Comparison of ENCODE assay signal across 7 mouse cellular contexts in genomic region chr17:88529519-88530235, GRCm38 (mm10). TPM values are rescaled to one million over a fixed set of nuclear protein-coding genes. Genes with fewer than 3 reads are reported as not detected.
A peak's percentile ranks its signal among the peaks of the same experiment; 100 is the strongest.
DNase-seq lines count a peak whose midpoint lies in the region; ATAC-seq lines count a peak whose summit lies in the region.

TSS of gene Ppp1r21 (plus strand) at chr17:88530118.

- peak; percentile 95 for DNase-seq in adrenal gland, adult 8-10 months
- peak; percentile 98 for DNase-seq in embryo, embryonic 9.5 days (ENCODE audit: extremely low spot score)
- peak; percentile 99 for DNase-seq in gastrocnemius, postnatal 4 days (ENCODE audit: low spot score in 2 of 2)
- DNase-seq in left cerebral cortex, postnatal 36 days (ENCODE audit: low spot score in 2 of 2) = peak; percentile 97 to 99
- DNase-seq in midbrain, embryonic 11.5 days (ENCODE audit: low spot score, missing footprints) = peak; percentile 99
- peak; percentile 93 for DNase-seq in skeletal muscle tissue, adult 2 months (ENCODE audit: low read depth, low spot score)

- H3K27me3 ChIP-seq in intestine, embryonic 16.5 days (replicated peaks; ENCODE audit: control insufficient read depth, insufficient read depth, low read length) = no peaks in the 10 kb centered on the region
- H3K27me3 ChIP-seq in midbrain, embryonic 11.5 days (ENCODE audit: control insufficient read depth, insufficient read depth, low read length) = no peaks in the 10 kb centered on the region

- WGBS in intestine, embryonic 16.5 days = 6% methylated on average over 47 of the region's 49 CpGs
- WGBS in midbrain, embryonic 11.5 days = 8% methylated on average over 45 of the region's 49 CpGs

- peaks cover 9% of the 10 kb centered on the region for H3K4me1 ChIP-seq in intestine, embryonic 16.5 days (ENCODE audit: control insufficient read depth, insufficient read depth, low read length)
- H3K4me1 ChIP-seq in midbrain, embryonic 11.5 days (ENCODE audit: control insufficient read depth, insufficient read depth, low read length) = peaks cover 9% of the 10 kb centered on the region; the same call in 1 of the 2 replicates

- intact Hi-C loops in left cerebral cortex, postnatal 36 days (cut with DNase I) = loop anchor here (2.0 to 5.0 kb wide), 2 partner anchors 272 to 465 kb away; partner anchors contain the start of gene Fbxo11

- no peaks in the 10 kb centered on the region for H3K9me3 ChIP-seq in intestine, embryonic 16.5 days (ENCODE audit: control insufficient read depth, low read length)
- no peaks in the 10 kb centered on the region for H3K9me3 ChIP-seq in midbrain, embryonic 11.5 days (ENCODE audit: control insufficient read depth, low read length)

- peak within 1 kb of the TSS; percentile 68 for H3K4me3 ChIP-seq in intestine, embryonic 16.5 days (ENCODE audit: low read length)
- peak within 1 kb of the TSS; percentile 71 for H3K4me3 ChIP-seq in midbrain, embryonic 11.5 days (ENCODE audit: low read depth, low read length)

- no peaks in the 10 kb centered on the region for H3K36me3 ChIP-seq in intestine, embryonic 16.5 days (ENCODE audit: control insufficient read depth, insufficient read depth, low read length)
- H3K36me3 ChIP-seq in midbrain, embryonic 11.5 days (ENCODE audit: control insufficient read depth, insufficient read depth, low read length) = no peaks in the 10 kb centered on the region

- H3K4me2 ChIP-seq in intestine, embryonic 16.5 days (ENCODE audit: low read depth, low read length) = peak within 1 kb of the TSS; percentile 76
- H3K4me2 ChIP-seq in midbrain, embryonic 11.5 days = peak within 1 kb of the TSS; percentile 76

- ATAC-seq in intestine, embryonic 16.5 days = peak; percentile 97
- peak; percentile 97 for ATAC-seq in midbrain, embryonic 11.5 days (ENCODE audit: low FRiP score)

- peak within 1 kb of the TSS; percentile 65 for H3K27ac ChIP-seq in intestine, embryonic 16.5 days (ENCODE audit: low read length)
- H3K27ac ChIP-seq in midbrain, embryonic 11.5 days (ENCODE audit: low read depth, low read length) = peak within 1 kb of the TSS; percentile 84

- peak within 1 kb of the TSS; percentile 85 for H3K9ac ChIP-seq in intestine, embryonic 16.5 days (ENCODE audit: low read depth, low read length)
- peak within 1 kb of the TSS; percentile 83 for H3K9ac ChIP-seq in midbrain, embryonic 11.5 days (ENCODE audit: low read length)

RNA-seq across cellular contexts. Expression of gene Ppp1r21, which starts in this region (rescaled TPM):
- 10 to 100 TPM; 44.7 to 78.6 (median 59.1) TPM for total RNA-seq in adrenal gland, adult 8-10 months (2022)
- 10 to 100 TPM; 18.5 to 18.6 TPM for total RNA-seq in gastrocnemius, postnatal 4 days (2021)
- 16.8 and 17.8 TPM in 2 replicates for polyA plus RNA-seq in intestine, embryonic 16.5 days (2015; fragmentation: Nextera tagmentation; extraction: Ambion mirVana)
- total RNA-seq in left cerebral cortex, postnatal 36 days (2021) = 10 to 100 TPM; 79.7 to 81.5 TPM
- polyA plus RNA-seq in midbrain, embryonic 11.5 days (2014; fragmentation: Nextera tagmentation; extraction: Ambion mirVana) = 22.7 and 24.0 TPM in 2 replicates

Comparison
In these comparisons a context has a peak if more than half of its experiments do, and no peak if none do; other contexts are left out.
1. Peak in every context shown above with its lines: DNase-seq, ATAC-seq, H3K4me3 ChIP-seq and H3K27ac ChIP-seq.